Mouse (Mus musculus) C2C12 (cell line): ENCODE measurements at regions not wholly inside any gene's neighbourhood (a gene's known extent, or its start where the extent isn't known, plus 50 kb on each side); places are given as distances from the start of the nearest gene placed in this dataset.
A peak's percentile ranks its signal among the peaks of the same experiment; 100 is the strongest.

Experiments
- H3K27me3 ChIP-seq: one replicate; pipeline ENCODE4 v1.6.1; 2011; ENCODE audit not compliant: control insufficient read depth, insufficient read depth, insufficient read length
- H3K36me3 ChIP-seq: one replicate; pipeline ENCODE4 v1.6.1; 2011; ENCODE audit not compliant: control insufficient read depth, insufficient read depth
- H3K4me3 ChIP-seq: one replicate; pipeline ENCODE4 v1.5.1; 2011; ENCODE audit warnings: mild to moderate bottlenecking, control low read depth; ENCODE audit not compliant: poor library complexity, insufficient read depth, severe bottlenecking
- H3K79me2 ChIP-seq: one replicate; pipeline ENCODE4 v1.6.1; 2011; ENCODE audit not compliant: control insufficient read depth, insufficient read depth
- H3K79me3 ChIP-seq: one replicate; pipeline ENCODE4 v1.6.1; 2011; ENCODE audit warnings: low read depth, control low read depth
- H3ac ChIP-seq: one replicate; pipeline ENCODE3; 2011; ENCODE audit warnings: low read depth; ENCODE audit not compliant: control insufficient read depth, insufficient read length
- CEBPB ChIP-seq: IDR thresholded peaks from one replicate; pipeline ENCODE4 v1.6.1; 2011; ENCODE audit warnings: low read depth, mild to moderate bottlenecking, control low read depth, moderate library complexity
- CTCF ChIP-seq: IDR thresholded peaks from one replicate; pipeline ENCODE4 v1.5.1; 2011; ENCODE audit not compliant: control insufficient read depth, insufficient read depth, insufficient read length
- FOSL1 ChIP-seq: IDR thresholded peaks from one replicate; pipeline ENCODE4 v1.8.0; 2011; ENCODE audit warnings: mild to moderate bottlenecking, low read length; ENCODE audit not compliant: poor library complexity, insufficient read depth, severe bottlenecking
- MAX ChIP-seq: IDR thresholded peaks from one replicate; pipeline ENCODE4 v1.6.1; 2011; ENCODE audit warnings: mild to moderate bottlenecking, control low read depth
- MYOD1 ChIP-seq: IDR thresholded peaks from one replicate; pipeline ENCODE4 v1.6.1; 2011; ENCODE audit warnings: low read depth; ENCODE audit not compliant: control insufficient read depth, insufficient read length
- MYOG ChIP-seq: IDR thresholded peaks from one replicate; pipeline ENCODE4 v1.6.1; 2011; ENCODE audit not compliant: control insufficient read depth, insufficient read length; ENCODE audit errors: extremely low read depth
- USF1 ChIP-seq: IDR thresholded peaks from one replicate; pipeline ENCODE4 v1.6.1; 2011; ENCODE audit warnings: low read depth, mild to moderate bottlenecking, control low read depth, moderate library complexity

DNA sequence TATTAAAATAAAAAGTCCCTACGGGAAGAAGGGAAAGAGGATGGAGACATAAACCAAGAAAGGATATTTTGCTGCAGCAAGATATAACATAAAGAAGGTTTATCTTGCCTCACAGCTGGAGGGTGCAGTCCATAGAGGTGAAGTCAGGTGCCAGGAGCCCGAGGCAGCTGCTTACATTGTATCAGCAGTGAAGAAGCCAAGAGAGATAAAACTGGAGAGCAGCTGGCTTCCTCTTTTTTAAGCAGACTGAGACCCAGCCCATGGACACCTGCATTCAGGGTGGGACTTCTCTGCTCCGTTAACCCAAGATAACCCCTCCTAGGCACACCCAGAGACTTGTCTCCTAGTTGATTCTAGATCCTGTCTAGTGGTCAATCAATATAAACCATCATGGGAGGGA is 147.6 kb downstream of the Ttc8 start:
- Histone ChIP-seq H3K27me3 (no peaks in the 10 kb centered on the region), H3K79me3 (no peaks in the 10 kb centered on the region), H3K36me3 (no peaks in the 10 kb centered on the region), H3K79me2 (no peaks in the 10 kb centered on the region), H3K4me3 (no peak overlapping the region), H3ac (no peak overlapping the region)
- TF ChIP-seq MAX: no peak
- no peak for TF ChIP-seq MYOG
- TF ChIP-seq CTCF: no peak
- no peak for TF ChIP-seq USF1
- no peak for TF ChIP-seq MYOD1
- TF ChIP-seq FOSL1: no peak
- TF ChIP-seq CEBPB: no peak

DNA sequence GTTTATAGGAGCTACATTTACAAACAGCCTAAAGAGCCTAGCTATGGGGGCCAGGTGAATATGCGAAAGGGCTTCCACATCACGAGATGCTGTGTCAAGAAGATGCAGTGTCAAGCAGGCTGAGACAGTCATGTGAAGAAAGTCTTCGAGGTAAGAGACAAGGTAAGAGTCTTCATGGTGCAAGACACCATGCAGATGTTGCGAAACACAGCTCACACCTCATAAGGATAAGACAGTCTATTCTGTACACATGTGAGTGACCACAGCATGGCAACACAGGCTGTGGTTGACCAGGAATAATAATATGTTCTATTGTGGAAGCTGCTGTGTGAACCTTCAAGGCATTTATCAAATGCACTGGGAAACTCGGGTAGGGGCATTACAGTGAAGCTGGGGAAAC is 153.4 kb downstream of the Ttc8 start:
- TF ChIP-seq USF1: no peak
- TF ChIP-seq MAX: no peak
- peak; percentile 60 for TF ChIP-seq CEBPB
- H3K36me3 ChIP-seq: no peaks in the 10 kb centered on the region
- no peaks in the 10 kb centered on the region for H3K27me3 ChIP-seq
- H3K4me3 ChIP-seq: no peak overlapping the region
- no peaks in the 10 kb centered on the region for H3K79me2 ChIP-seq
- H3ac ChIP-seq: no peak overlapping the region
- no peaks in the 10 kb centered on the region for H3K79me3 ChIP-seq

GRCm38 (mm10) chr12:99077366-99077765 is 157.0 kb downstream of the Ttc8 start:
- H3K79me3 ChIP-seq: no peaks in the 10 kb centered on the region
- H3K79me2 ChIP-seq: no peaks in the 10 kb centered on the region
- no peaks in the 10 kb centered on the region for H3K36me3 ChIP-seq
- H3K4me3 ChIP-seq: no peak overlapping the region
- H3ac ChIP-seq: no peak overlapping the region
- H3K27me3 ChIP-seq: no peaks in the 10 kb centered on the region
- TF ChIP-seq USF1 (no peak), MYOD1 (no peak), FOSL1 (no peak), MAX (no peak), CEBPB (no peak), CTCF (no peak), MYOG (no peak)

- no peak overlapping the region for H3ac ChIP-seq
Observed at GRCm38 (mm10) chr12:99079873-99080272, 159.5 kb downstream of the Ttc8 start.

GRCm38 (mm10) chr12:99083616-99084015 is 163.2 kb downstream of the Ttc8 start:
- Histone ChIP-seq H3K36me3 (no peaks in the 10 kb centered on the region), H3K79me2 (no peaks in the 10 kb centered on the region), H3K79me3 (no peaks in the 10 kb centered on the region), H3K4me3 (no peak overlapping the region), H3ac (no peak overlapping the region), H3K27me3 (no peaks in the 10 kb centered on the region)
- no peak for TF ChIP-seq MAX
- TF ChIP-seq MYOD1: no peak
- TF ChIP-seq CEBPB: no peak
- TF ChIP-seq FOSL1: no peak
- TF ChIP-seq CTCF: no peak
- no peak for TF ChIP-seq MYOG
- TF ChIP-seq USF1: no peak

More at GRCm38 (mm10) chr12:99079873-99080272, 159.5 kb downstream of the Ttc8 start:
- Histone ChIP-seq H3K4me3 (no peak overlapping the region), H3K27me3 (no peaks in the 10 kb centered on the region), H3K36me3 (no peaks in the 10 kb centered on the region), H3K79me2 (no peaks in the 10 kb centered on the region), H3K79me3 (no peaks in the 10 kb centered on the region)
- TF ChIP-seq FOSL1 (no peak), MAX (no peak), CTCF (no peak), MYOD1 (no peak), MYOG (no peak), USF1 (no peak), CEBPB (no peak)

GRCm38 (mm10) chr12:99084144-99084543 is 163.8 kb downstream of the Ttc8 start:
- Histone ChIP-seq H3K27me3 (no peaks in the 10 kb centered on the region), H3ac (no peak overlapping the region), H3K4me3 (no peak overlapping the region), H3K79me2 (no peaks in the 10 kb centered on the region), H3K36me3 (no peaks in the 10 kb centered on the region), H3K79me3 (no peaks in the 10 kb centered on the region)
- TF ChIP-seq MAX (peak; percentile 14), FOSL1 (no peak), CTCF (peak; percentile 99)
